Mouse (Mus musculus) ES-E14 (cell line): ENCODE data around the gene Zdhhc15. TPM values are rescaled to one million over a fixed set of nuclear protein-coding genes. Genes with fewer than 3 reads are reported as not detected.

Source experiments
- DNase-seq: peaks from one replicate; pipeline ENCODE4 v3.0.0-alpha.2; 2013; ENCODE audit warnings: low read depth, low spot score
- H3K27ac ChIP-seq: 2 replicates; pipeline ENCODE4 v1.5.1; 2012; ENCODE audit warnings: low read depth, mild to moderate bottlenecking, low read length, moderate library complexity, mixed read lengths; ENCODE audit not compliant: poor library complexity, insufficient read depth, severe bottlenecking
- H3K36me3 ChIP-seq: 2 replicates; pipeline ENCODE4 v1.6.1; 2012; ENCODE audit warnings: mild to moderate bottlenecking, low read length, moderate library complexity, mixed read lengths; ENCODE audit not compliant: control insufficient read depth, poor library complexity, insufficient read depth, severe bottlenecking
- H3K4me1 ChIP-seq, 2 experiments: fragments of 150-350 bp in 1 of 2; sonication (generic) in 1 of 2; 2 replicates each; pipeline ENCODE4 v1.6.1; 2012; ENCODE audit warnings: low read length in 2 of 2, mild to moderate bottlenecking in 1 of 2, mixed read lengths in 1 of 2; ENCODE audit not compliant: control insufficient read depth in 2 of 2, insufficient read depth in 2 of 2, poor library complexity in 1 of 2
- H3K4me3 ChIP-seq, 2 experiments: fragments of 150-350 bp in 1 of 2; sonication (generic) in 1 of 2; 2 replicates each; pipeline ENCODE4 v1.5.1; 2012; ENCODE audit warnings: low read length in 2 of 2, low read depth in 1 of 2, mild to moderate bottlenecking in 1 of 2, mixed read lengths in 1 of 2; ENCODE audit not compliant: insufficient read depth in 1 of 2, poor library complexity in 1 of 2, severe bottlenecking in 1 of 2
- H3K9ac ChIP-seq: 2 replicates; pipeline ENCODE4 v1.6.1; 2012; ENCODE audit warnings: low read depth, mild to moderate bottlenecking, low read length, mixed read lengths; ENCODE audit not compliant: poor library complexity, insufficient read depth, severe bottlenecking
- H3K9me3 ChIP-seq: fragments of 150-350 bp; sonication (generic); 2 replicates; pipeline ENCODE4 v1.6.1; 2012; ENCODE audit warnings: low read depth, mild to moderate bottlenecking, low read length; ENCODE audit not compliant: control insufficient read depth, insufficient read depth
- CHD2 ChIP-seq: IDR thresholded peaks from 2 replicates; pipeline ENCODE4 v1.6.1; 2014; ENCODE audit warnings: mild to moderate bottlenecking, low read depth, low read length, inconsistent platforms
- HCFC1 ChIP-seq: IDR thresholded peaks from 2 replicates; pipeline ENCODE4 v1.6.1; 2012; ENCODE audit warnings: low read length, inconsistent platforms, borderline replicate concordance; ENCODE audit not compliant: insufficient read depth
- MAFK ChIP-seq: IDR thresholded peaks from 2 replicates; pipeline ENCODE4 v1.6.1; 2014; ENCODE audit warnings: mild to moderate bottlenecking, low read depth, low read length, inconsistent platforms; ENCODE audit not compliant: insufficient read depth
- ZC3H11A ChIP-seq: IDR thresholded peaks from 2 replicates; pipeline ENCODE4 v1.6.1; 2012; ENCODE audit warnings: low read depth, mild to moderate bottlenecking, inconsistent platforms, low read length, borderline replicate concordance
- ZNF384 ChIP-seq: IDR thresholded peaks from 2 replicates; pipeline ENCODE4 v1.6.1; 2012; ENCODE audit warnings: low read depth, low read length, inconsistent platforms
- in situ Hi-C, 2 experiments: fragments of 600-800 bp; cut with MboI; formaldehyde crosslinking; loops; one replicate each; pipeline ENCODE4 v1.15.1; 2025; ENCODE audit warnings: low sequenced_read_pairs in 2 of 2, inconsistent platforms in 1 of 2; ENCODE audit not compliant: unreplicated experiment in 2 of 2
- total RNA-seq: library from RNA; depleted of rRNA; stranded (reverse); fragments of 300-350 nt; gene quantifications from 2 replicates; pipeline ENCODE4 v1.2.3, GENCODE M21; 2012

Gene Zdhhc15
- total RNA-seq, 1 experiment: 11.8 TPM

- TF ChIP-seq CHD2: no peak
- TF ChIP-seq MAFK: no peak
- no peak for TF ChIP-seq ZC3H11A
- TF ChIP-seq HCFC1: no peak
- TF ChIP-seq ZNF384: no peak
- Histone ChIP-seq H3K4me3 (no peak overlapping the region), H3K9ac (no peak overlapping the region), H3K4me1 (no peaks in the 10 kb centered on the region), H3K27ac (no peak overlapping the region), H3K36me3 (no peaks in the 10 kb centered on the region), H3K9me3 (no peaks in the 10 kb centered on the region)
- in situ Hi-C loops: no loop called here
- no peak for DNase-seq
These were observed 125.6 kb downstream of the Zdhhc15 start for GRCm38 (mm10) chrX:104545283-104545682.

- DNase-seq: no peak
- in situ Hi-C loops: no loop called here
- Histone ChIP-seq H3K9ac (no peak overlapping the region), H3K9me3 (no peaks in the 10 kb centered on the region), H3K4me1 (no peaks in the 10 kb centered on the region), H3K27ac (no peak overlapping the region), H3K4me3 (no peak overlapping the region), H3K36me3 (no peaks in the 10 kb centered on the region)
- TF ChIP-seq ZNF384 (no peak), CHD2 (no peak), HCFC1 (no peak), ZC3H11A (no peak), MAFK (no peak)
These were observed 126.8 kb downstream of the Zdhhc15 start for GRCm38 (mm10) chrX:104543919-104544595.

- H3K9me3 ChIP-seq: no peaks in the 10 kb centered on the region
These were observed 128.2 kb downstream of the Zdhhc15 start for GRCm38 (mm10) chrX:104542635-104543034.

GRCm38 (mm10) chrX:104501765-104502164 is 169.1 kb downstream of the Zdhhc15 start:
- in situ Hi-C loops: no loop called here
- TF ChIP-seq HCFC1 (no peak), CHD2 (no peak), MAFK (no peak), ZNF384 (no peak), ZC3H11A (no peak)

More at GRCm38 (mm10) chrX:104542635-104543034, 128.2 kb downstream of the Zdhhc15 start:
- Histone ChIP-seq H3K27ac (no peak overlapping the region), H3K4me3 (no peak overlapping the region), H3K4me1 (no peaks in the 10 kb centered on the region), H3K9ac (no peak overlapping the region), H3K36me3 (no peaks in the 10 kb centered on the region)
- DNase-seq: no peak
- TF ChIP-seq ZNF384: no peak
- TF ChIP-seq ZC3H11A: no peak
- no peak for TF ChIP-seq HCFC1
- no peak for TF ChIP-seq MAFK
- TF ChIP-seq CHD2: no peak
- in situ Hi-C loops: no loop called here

More at GRCm38 (mm10) chrX:104501765-104502164, 169.1 kb downstream of the Zdhhc15 start:
- H3K9me3 ChIP-seq: no peaks in the 10 kb centered on the region
- no peaks in the 10 kb centered on the region for H3K36me3 ChIP-seq
- DNase-seq: no peak
- H3K27ac ChIP-seq: no peak overlapping the region
- H3K4me1 ChIP-seq: no peaks in the 10 kb centered on the region
- H3K4me3 ChIP-seq: no peak overlapping the region
- H3K9ac ChIP-seq: no peak overlapping the region
